Mouse (Mus musculus) thymus, adult 2 months (tissue): ENCODE data around the gene Hoxa6. TPM values are rescaled to one million over a fixed set of nuclear protein-coding genes. Genes with fewer than 3 reads are reported as not detected.

Source experiments
- DNase-seq: peaks from one replicate; pipeline ENCODE4 v3.0.0; 2021
- H3K27ac ChIP-seq: fragments of 200-500 bp; 2 replicates; pipeline ENCODE4 v1.5.1; 2012; ENCODE audit warnings: low read length, control low read depth; ENCODE audit not compliant: control insufficient read depth, insufficient read depth
- H3K27me3 ChIP-seq: fragments of 200-500 bp; 2 replicates; pipeline ENCODE4 v1.6.1; 2012; ENCODE audit warnings: mild to moderate bottlenecking, low read length, moderate library complexity, mixed read lengths; ENCODE audit not compliant: control insufficient read depth, insufficient read depth
- H3K36me3 ChIP-seq: fragments of 200-500 bp; 2 replicates; pipeline ENCODE4 v1.6.1; 2012; ENCODE audit warnings: mild to moderate bottlenecking, low read length, moderate library complexity; ENCODE audit not compliant: control insufficient read depth, insufficient read depth
- H3K4me1 ChIP-seq: fragments of 200-500 bp; replicated peaks from 2 replicates; pipeline ENCODE4 v1.6.1; 2012; ENCODE audit warnings: low read length; ENCODE audit not compliant: control insufficient read depth, insufficient read depth
- H3K4me3 ChIP-seq: fragments of 200-500 bp; 2 replicates; pipeline ENCODE4 v1.5.1; 2012; ENCODE audit warnings: mild to moderate bottlenecking, low read length, control low read depth, moderate library complexity; ENCODE audit not compliant: control insufficient read depth, insufficient read depth
- CTCF ChIP-seq: fragments of 200-500 bp; IDR thresholded peaks from 2 replicates; pipeline ENCODE4 v1.5.1; 2012; ENCODE audit warnings: mild to moderate bottlenecking, control low read depth, low read length, moderate library complexity, borderline replicate concordance; ENCODE audit not compliant: control insufficient read depth, poor library complexity, insufficient read depth; ENCODE audit errors: extremely low read depth
- POLR2A ChIP-seq: fragments of 200-500 bp; IDR thresholded peaks from 2 replicates; pipeline ENCODE4 v1.6.1; 2012; ENCODE audit warnings: mild to moderate bottlenecking, low read length, control low read depth, moderate library complexity; ENCODE audit not compliant: control insufficient read depth, poor library complexity, insufficient read depth; ENCODE audit errors: extremely low read depth
- WGBS: fragments of 180-500 bp; shearing (Covaris S2); methylation state at CpG from one replicate; pipeline ENCODE4 v1.1.7; 2018; 5-methylcytosine and 5-hydroxymethylcytosine counted together
- polyA plus RNA-seq: library from polyadenylated mRNA; depleted of rRNA; stranded (reverse); fragments of >200 nt; gene quantifications from 2 replicates; pipeline ENCODE4 v1.2.3, GENCODE M21; 2012

Gene Hoxa6
- polyA plus RNA-seq, 1 experiment = 0.39 TPM

- H3K27ac ChIP-seq = no peak overlapping the region
- 60% methylated on average over 11 of the region's 11 CpGs for WGBS
- DNase-seq = no peak
- no peak overlapping the region for H3K4me3 ChIP-seq
- TF ChIP-seq POLR2A (no peak), CTCF (no peak)
- peaks cover 42% of the 10 kb centered on the region for H3K27me3 ChIP-seq
- no peaks in the 10 kb centered on the region for H3K36me3 ChIP-seq
- no peaks in the 10 kb centered on the region; the same call in 1 of the 2 replicates for H3K4me1 ChIP-seq
Measured at GRCm38 (mm10) chr6:52227470-52228222, 19.1 kb upstream of the Hoxa6 start.

- H3K27me3 ChIP-seq = peaks cover 38% of the 10 kb centered on the region
- H3K27ac ChIP-seq = no peak overlapping the region
- no peaks in the 10 kb centered on the region; the same call in 1 of the 2 replicates for H3K4me1 ChIP-seq
- no peaks in the 10 kb centered on the region for H3K36me3 ChIP-seq
- no peak overlapping the region for H3K4me3 ChIP-seq
- 20% methylated on average over 26 of the region's 26 CpGs for WGBS
- DNase-seq = no peak
- no peak for TF ChIP-seq CTCF
- TF ChIP-seq POLR2A = no peak
Measured at GRCm38 (mm10) chr6:52226569-52227257, 18.2 kb upstream of the Hoxa6 start.

GRCm38 (mm10) chr6:52225612-52226568, 17.4 kb upstream of the Hoxa6 start:
- H3K4me3 ChIP-seq = no peak overlapping the region
- H3K36me3 ChIP-seq = no peaks in the 10 kb centered on the region
- TF ChIP-seq CTCF (no peak), POLR2A (no peak)
- 1% methylated on average over 69 of the region's 69 CpGs for WGBS
- peaks cover 2% of the 10 kb centered on the region; the same call in 1 of the 2 replicates for H3K4me1 ChIP-seq
- H3K27ac ChIP-seq = no peak overlapping the region
- peaks cover 38% of the 10 kb centered on the region for H3K27me3 ChIP-seq
- no peak for DNase-seq

GRCm38 (mm10) chr6:52224895-52225611, 16.5 kb upstream of the Hoxa6 start:
- peaks cover 2% of the 10 kb centered on the region; the same call in 1 of the 2 replicates for H3K4me1 ChIP-seq
- no peak overlapping the region for H3K4me3 ChIP-seq
- H3K27ac ChIP-seq = no peak overlapping the region
- TF ChIP-seq POLR2A (no peak), CTCF (no peak)
- H3K27me3 ChIP-seq = peaks cover 35% of the 10 kb centered on the region
- H3K36me3 ChIP-seq = no peaks in the 10 kb centered on the region
- WGBS = under 1% methylated on average over 36 of the region's 36 CpGs
- no peak for DNase-seq

- no peak for TF ChIP-seq POLR2A
- no peak for TF ChIP-seq CTCF
- Histone ChIP-seq H3K4me1 (peaks cover 2% of the 10 kb centered on the region; the same call in 1 of the 2 replicates), H3K27me3 (peaks cover 31% of the 10 kb centered on the region), H3K36me3 (no peaks in the 10 kb centered on the region), H3K4me3 (no peak overlapping the region), H3K27ac (no peak overlapping the region)
- DNase-seq = no peak
- 9% methylated on average over 24 of the region's 24 CpGs for WGBS
Measured at GRCm38 (mm10) chr6:52223939-52224760, 15.6 kb upstream of the Hoxa6 start.
